Mouse (Mus musculus): ENCODE results near the gene Vmn1r151. TPM values are rescaled to one million over a fixed set of nuclear protein-coding genes. Genes with fewer than 3 reads are reported as not detected.
"Not testable (repeated sequence)": the region's sequence is repeated elsewhere in the genome, so short reads cannot be mapped to it uniquely, and the experiment has no call there.

The Vmn1r151 gene
- total RNA-seq (2022) = not detected

- not testable (repeated sequence) for DNase-seq (ENCODE audit: low spot score)
Measured at GRCm38 (mm10) chr7:22499578-22499977, at the start of gene Vmn1r151. Gene Vmn1r151 (minus strand): TSS chr7:22499678.

GRCm38 (mm10) chr7:22534787-22535186, 35.3 kb upstream of the Vmn1r151 start, which contains the start of gene Gm8677:
Gene Gm8677 (minus strand): TSS chr7:22534887.
- not testable (repeated sequence) for DNase-seq (ENCODE audit: low spot score)

GRCm38 (mm10) chr7:22522667-22523066, 23.2 kb upstream of the Vmn1r151 start, which contains the start of gene Vmn1r152:
Gene Vmn1r152 (plus strand): TSS chr7:22522967.
- DNase-seq (ENCODE audit: low spot score) = not testable (repeated sequence)

GRCm38 (mm10) chr7:22463975-22464374, 35.5 kb downstream of the Vmn1r151 start, which contains the start of gene Gm10665:
Gene Gm10665 (minus strand): TSS chr7:22464075.
- DNase-seq (ENCODE audit: low spot score) = not testable (repeated sequence)

Other genes starting within 250 kb of the Vmn1r151 start
- gene Gm4187, start 170.0 kb downstream of the Vmn1r151 start, total RNA-seq (2022) = not detected
- gene Gm8660, start 128.6 kb downstream of the Vmn1r151 start, total RNA-seq (2022) = not detected
- gene Vmn1r148, start 86.1 kb downstream of the Vmn1r151 start, total RNA-seq (2022) = not detected
- gene Vmn1r149, start 61.4 kb downstream of the Vmn1r151 start, total RNA-seq (2022) = not detected
- not detected for gene Gm10665, start 35.6 kb downstream of the Vmn1r151 start, total RNA-seq (2022)
- not detected for gene Vmn1r152, start 23.3 kb upstream of the Vmn1r151 start, total RNA-seq (2022)
- not detected for gene Gm8677, start 35.2 kb upstream of the Vmn1r151 start, total RNA-seq (2022)
- not detected for gene Gm4201, start 65.7 kb upstream of the Vmn1r151 start, total RNA-seq (2022)
- not detected for gene Gm4565, start 88.4 kb upstream of the Vmn1r151 start, total RNA-seq (2022)
- not detected for gene Vmn1r155, start 158.3 kb upstream of the Vmn1r151 start, total RNA-seq (2022)
- not detected for gene Gm8693, start 192.6 kb upstream of the Vmn1r151 start, total RNA-seq (2022)
- not detected for gene Gm4567, start 220.0 kb upstream of the Vmn1r151 start, total RNA-seq (2022)

All from heart, adult 8-10 months (tissue).